Mouse (Mus musculus) forebrain, postnatal 0 days (tissue): Measurements from ENCODE around the gene Klhl18. TPM values are rescaled to one million over a fixed set of nuclear protein-coding genes. Genes with fewer than 3 reads are reported as not detected.

Experiments
- ATAC-seq: fragments of 200-750 bp; cut with Nextera tagmentation; 2 replicates; pipeline ENCODE4 v1.8.0; 2017; ENCODE audit warnings: mild to moderate bottlenecking, moderate library complexity
- DNase-seq: peaks from one replicate; pipeline ENCODE4 v3.0.0-alpha.2; 2015
- H3K27ac ChIP-seq: fragments of 300-500 bp; sonication (generic); 2 replicates; pipeline ENCODE4 v1.5.1; 2014; ENCODE audit warnings: low read depth, mild to moderate bottlenecking, antibody characterized with exemption, low read length, moderate library complexity, mixed read lengths
- H3K27me3 ChIP-seq: fragments of 300-500 bp; sonication (generic); 2 replicates; pipeline ENCODE4 v1.6.1; 2014; ENCODE audit warnings: mild to moderate bottlenecking, low read length, mixed read lengths; ENCODE audit not compliant: insufficient read depth
- H3K36me3 ChIP-seq: fragments of 300-500 bp; sonication (generic); 2 replicates; pipeline ENCODE4 v1.6.1; 2014; ENCODE audit warnings: mild to moderate bottlenecking, moderate library complexity; ENCODE audit not compliant: insufficient read depth
- H3K4me1 ChIP-seq: fragments of 300-500 bp; sonication (generic); 2 replicates; pipeline ENCODE4 v1.6.1; 2014; ENCODE audit warnings: antibody characterized with exemption; ENCODE audit not compliant: insufficient read depth
- H3K4me2 ChIP-seq: fragments of 300-500 bp; sonication (generic); 2 replicates; pipeline ENCODE4 v1.6.1; 2014; ENCODE audit warnings: low read depth, mild to moderate bottlenecking, moderate library complexity
- H3K4me3 ChIP-seq: fragments of 300-500 bp; sonication (generic); 2 replicates; pipeline ENCODE4 v1.5.1; 2014; ENCODE audit warnings: low read depth, low read length, mixed read lengths
- H3K9ac ChIP-seq: fragments of 300-500 bp; sonication (generic); 2 replicates; pipeline ENCODE4 v1.6.1; 2014; ENCODE audit warnings: mild to moderate bottlenecking
- H3K9me3 ChIP-seq: fragments of 300-500 bp; sonication (generic); 2 replicates; pipeline ENCODE4 v1.6.1; 2016; ENCODE audit warnings: low read length
- CTCF ChIP-seq: sonication (generic); IDR thresholded peaks from 2 replicates; pipeline ENCODE4 v1.5.1; 2016; ENCODE audit warnings: antibody characterized with exemption, control low read depth, low read depth
- WGBS: fragments of 180-500 bp; shearing (Covaris S2); extraction: QIAGEN DNeasy Blood & Tissue Kit; methylation state at CpG from one replicate; pipeline ENCODE4 v1.1.7; 2014; 5-methylcytosine and 5-hydroxymethylcytosine counted together
- polyA plus RNA-seq: library from polyadenylated mRNA; unstranded; fragments of >200 nt; fragmentation: Nextera tagmentation; extraction: Ambion mirVana; gene quantifications from 2 replicates; pipeline ENCODE4 v1.2.1, GENCODE M21; 2015
- total RNA-seq: library from RNA; depleted of rRNA; stranded (reverse); fragments of >200 nt; gene quantifications from 2 replicates; pipeline ENCODE4 v1.2.3, GENCODE M21; 2014

Gene Klhl18
- total and polyA plus RNA-seq, 2 experiments from 2014 or later = 19.3 to 36.8 TPM

- DNase-seq = no peak
- no peak for TF ChIP-seq CTCF
Observed at GRCm38 (mm10) chr9:110465336-110465735, 11.2 kb downstream of the Klhl18 start.

GRCm38 (mm10) chr9:110463983-110464591 is 12.4 kb downstream of the Klhl18 start:
- H3K4me3 ChIP-seq = no peak overlapping the region
- H3K9ac ChIP-seq = no peak overlapping the region
- 90% methylated on average over 6 of the region's 6 CpGs for WGBS
- no peaks in the 10 kb centered on the region for H3K9me3 ChIP-seq
- no peak for ATAC-seq
- H3K27ac ChIP-seq = no peak overlapping the region
- H3K27me3 ChIP-seq = no peaks in the 10 kb centered on the region
- no peak overlapping the region for H3K4me2 ChIP-seq
- 0 out of 2 replicates have a peak, but pooled peaks cover 4% of the 10 kb centered on the region for H3K36me3 ChIP-seq
- no peaks in the 10 kb centered on the region for H3K4me1 ChIP-seq
- no peak for DNase-seq
- TF ChIP-seq CTCF = no peak

More at GRCm38 (mm10) chr9:110465336-110465735, 11.2 kb downstream of the Klhl18 start:
- no peaks in the 10 kb centered on the region for H3K9me3 ChIP-seq
- no peaks in the 10 kb centered on the region for H3K27me3 ChIP-seq
- WGBS = 93% methylated on average over 6 of the region's 6 CpGs
- H3K27ac ChIP-seq = no peak overlapping the region
- no peak for ATAC-seq
- H3K4me2 ChIP-seq = no peak overlapping the region
- H3K36me3 ChIP-seq = 0 out of 2 replicates have a peak, but pooled peaks cover 4% of the 10 kb centered on the region
- no peaks in the 10 kb centered on the region for H3K4me1 ChIP-seq
- H3K9ac ChIP-seq = no peak overlapping the region
- no peak overlapping the region for H3K4me3 ChIP-seq

- WGBS = 73% methylated on average over 7 of the region's 7 CpGs
- no peak overlapping the region for H3K4me2 ChIP-seq
- no peak overlapping the region for H3K9ac ChIP-seq
- peaks cover 7% of the 10 kb centered on the region; the same call in 1 of the 2 replicates for H3K36me3 ChIP-seq
- TF ChIP-seq CTCF = no peak
- no peaks in the 10 kb centered on the region for H3K9me3 ChIP-seq
- no peaks in the 10 kb centered on the region for H3K27me3 ChIP-seq
- H3K27ac ChIP-seq = no peak overlapping the region
- ATAC-seq (no peak), DNase-seq (no peak)
- no peak overlapping the region for H3K4me3 ChIP-seq
- no peaks in the 10 kb centered on the region for H3K4me1 ChIP-seq
Observed at GRCm38 (mm10) chr9:110462321-110462720, 14.2 kb downstream of the Klhl18 start.

GRCm38 (mm10) chr9:110460884-110461815 is 15.3 kb downstream of the Klhl18 start:
- WGBS = 90% methylated on average over 18 of the region's 18 CpGs
- Histone ChIP-seq H3K9me3 (no peaks in the 10 kb centered on the region), H3K36me3 (peaks cover 7% of the 10 kb centered on the region; the same call in 1 of the 2 replicates), H3K27me3 (no peaks in the 10 kb centered on the region), H3K4me2 (no peak overlapping the region), H3K27ac (no peak overlapping the region), H3K9ac (no peak overlapping the region), H3K4me3 (no peak overlapping the region), H3K4me1 (no peaks in the 10 kb centered on the region)
- ATAC-seq (no peak), DNase-seq (no peak)
- no peak for TF ChIP-seq CTCF

GRCm38 (mm10) chr9:110459145-110459727 is 17.3 kb downstream of the Klhl18 start:
- ATAC-seq (no peak), DNase-seq (no peak)
- WGBS = 89% methylated on average over 2 of the region's 2 CpGs
- Histone ChIP-seq H3K9ac (no peak overlapping the region), H3K4me2 (no peak overlapping the region), H3K9me3 (no peaks in the 10 kb centered on the region), H3K4me3 (no peak overlapping the region), H3K27ac (no peak overlapping the region), H3K36me3 (peaks cover 7% of the 10 kb centered on the region), H3K4me1 (no peaks in the 10 kb centered on the region), H3K27me3 (no peaks in the 10 kb centered on the region)
- TF ChIP-seq CTCF = no peak

GRCm38 (mm10) chr9:110457926-110458325 is 18.6 kb downstream of the Klhl18 start:
- no peak for ATAC-seq

GRCm38 (mm10) chr9:110452523-110452922 is 24.0 kb downstream of the Klhl18 start:
- Histone ChIP-seq H3K9me3 (no peaks in the 10 kb centered on the region), H3K27ac (no peak overlapping the region), H3K27me3 (no peaks in the 10 kb centered on the region), H3K36me3 (peaks cover 13% of the 10 kb centered on the region), H3K4me3 (no peak overlapping the region), H3K4me2 (no peak overlapping the region), H3K4me1 (peaks cover 4% of the 10 kb centered on the region; the same call in 1 of the 2 replicates), H3K9ac (no peak overlapping the region)
- ATAC-seq = no peak
- WGBS = 87% methylated on average over 3 of the region's 3 CpGs
- no peak for TF ChIP-seq CTCF
- no peak for DNase-seq

More at GRCm38 (mm10) chr9:110457926-110458325, 18.6 kb downstream of the Klhl18 start:
- H3K36me3 ChIP-seq = peaks cover 7% of the 10 kb centered on the region
- no peak overlapping the region for H3K4me3 ChIP-seq
- no peak overlapping the region for H3K4me2 ChIP-seq
- H3K9me3 ChIP-seq = no peaks in the 10 kb centered on the region
- no peak overlapping the region for H3K27ac ChIP-seq
- TF ChIP-seq CTCF = no peak
- no peaks in the 10 kb centered on the region for H3K27me3 ChIP-seq
- H3K4me1 ChIP-seq = no peaks in the 10 kb centered on the region
- no peak overlapping the region for H3K9ac ChIP-seq
- WGBS = 80% methylated on average over 3 of the region's 3 CpGs
- no peak for DNase-seq
